Mouse (Mus musculus) adrenal gland (tissue): ENCODE measurements at regions not wholly inside any gene's neighbourhood (a gene's known extent, or its start where the extent isn't known, plus 50 kb on each side); places are given as distances from the start of the nearest gene placed in this dataset.

ENCODE experiments used
- intact Hi-C: fragments of 180-260 bp; cut with DNase I; formaldehyde crosslinking; loops from one replicate; pipeline ENCODE4 v1.15.1; 2025

DNA sequence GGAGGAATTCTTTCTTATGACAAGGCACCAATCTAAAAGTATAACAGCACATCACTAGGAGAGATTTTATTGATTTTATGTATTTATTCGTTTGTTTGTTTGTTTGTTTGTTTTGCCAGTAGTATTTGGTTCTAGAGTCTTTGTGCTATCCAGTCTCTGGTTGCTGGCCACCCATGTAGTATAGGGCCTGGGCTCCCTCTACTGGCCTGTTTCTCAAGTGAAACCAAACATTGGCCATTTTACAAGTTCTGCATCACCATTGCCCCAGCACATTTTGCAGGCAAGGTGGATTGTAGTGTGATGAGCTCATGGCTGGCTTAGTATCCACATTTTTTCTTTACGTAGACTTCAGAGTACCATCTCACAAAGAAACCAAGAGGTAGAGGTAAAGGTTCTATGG is 376.9 kb upstream of the Luzp2 start:
- intact Hi-C loops = loop anchor here (5.0 to 10.0 kb wide), 2 partner anchors 261 to 1594 kb away; no protein-coding TSS in a partner anchor

- intact Hi-C loops = no loop called here
Measured at GRCm38 (mm10) chr7:54491254-54491653, 344.0 kb upstream of the Luzp2 start.

DNA sequence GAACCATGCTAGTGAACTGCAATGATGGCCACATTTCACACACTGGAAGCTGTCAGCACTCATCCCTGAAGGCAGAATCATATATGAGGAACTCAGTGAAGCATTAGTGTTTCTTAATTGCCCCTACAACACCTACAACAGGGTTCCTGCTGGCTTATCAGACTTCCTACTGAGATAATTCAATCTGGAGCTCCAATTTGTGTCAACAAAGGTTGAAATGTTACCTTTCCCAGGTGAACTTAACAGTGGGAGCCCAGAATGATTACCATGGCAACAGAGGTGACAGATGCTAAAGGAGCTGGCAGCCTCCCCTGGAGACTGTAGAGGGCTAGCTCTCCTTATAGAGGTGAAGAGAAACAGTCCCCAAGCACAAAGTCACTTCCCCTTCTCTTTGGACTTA is 330.1 kb upstream of the Luzp2 start:
- intact Hi-C loops = no loop called here

- intact Hi-C loops = no loop called here
Measured at GRCm38 (mm10) chr7:54507006-54507405, 328.3 kb upstream of the Luzp2 start.

DNA sequence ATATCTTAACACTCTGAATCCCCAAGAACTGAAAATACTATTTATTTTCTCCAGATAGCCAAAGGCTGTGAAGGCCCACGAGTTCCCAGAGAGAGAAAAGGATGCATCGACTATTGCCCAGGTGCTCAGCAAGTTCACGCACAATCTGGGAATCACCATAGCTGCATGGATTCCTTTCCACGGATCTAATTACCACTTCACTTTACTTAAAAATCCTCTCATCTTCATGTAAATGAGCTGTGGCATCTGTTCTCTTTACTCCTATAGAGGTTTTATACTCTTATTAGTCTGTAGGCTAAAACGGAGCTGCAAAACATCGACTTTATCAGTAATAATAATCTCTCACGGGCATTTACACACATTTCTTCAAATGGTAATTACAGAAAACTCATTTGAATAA is 299.6 kb upstream of the Luzp2 start:
- intact Hi-C loops = no loop called here

DNA sequence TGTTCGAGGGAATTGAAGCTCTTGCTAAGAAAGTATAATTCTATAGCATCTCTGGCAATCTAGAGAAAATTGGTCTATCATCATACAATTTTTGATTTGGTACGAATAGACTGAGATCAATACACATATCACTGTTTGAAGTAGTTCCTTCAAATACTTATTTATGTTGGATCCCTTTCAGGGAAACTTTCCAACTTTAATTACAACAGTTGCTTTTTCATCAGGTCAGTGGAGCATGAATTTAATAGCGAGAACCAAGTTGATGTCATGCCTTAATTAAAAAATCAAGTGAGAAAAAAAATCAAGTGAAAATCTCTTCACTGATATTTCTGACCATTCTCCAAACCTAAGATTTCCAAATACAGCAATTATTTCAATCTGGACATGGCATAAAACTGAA is 277.9 kb upstream of the Luzp2 start:
- intact Hi-C loops = no loop called here

- intact Hi-C loops = no loop called here
Measured at GRCm38 (mm10) chr7:54565569-54566179, 269.6 kb upstream of the Luzp2 start.

- intact Hi-C loops = no loop called here
Measured at GRCm38 (mm10) chr7:54599776-54600175, 235.5 kb upstream of the Luzp2 start.

- intact Hi-C loops = no loop called here
Measured at GRCm38 (mm10) chr7:54622436-54622835, 212.9 kb upstream of the Luzp2 start.

DNA sequence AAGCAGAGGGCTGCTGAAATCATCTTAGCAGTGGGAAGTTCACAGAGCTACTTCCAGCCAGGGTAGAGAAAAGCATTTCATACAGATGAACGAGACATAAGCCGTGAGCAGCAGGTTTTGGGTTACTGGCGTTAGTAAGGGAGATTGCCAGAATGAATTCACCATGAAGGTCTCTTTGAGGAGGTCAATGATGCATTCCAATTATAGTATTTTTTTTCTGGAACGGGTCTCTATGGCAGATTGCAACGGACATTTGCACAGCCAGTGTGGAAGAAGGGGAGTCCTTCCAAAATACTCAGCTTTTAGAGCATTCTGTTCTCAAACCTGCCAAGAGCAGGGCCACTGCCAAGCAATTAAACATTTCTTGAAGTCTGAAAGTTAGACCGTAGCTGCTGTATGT is 201.4 kb upstream of the Luzp2 start:
- intact Hi-C loops = no loop called here

DNA sequence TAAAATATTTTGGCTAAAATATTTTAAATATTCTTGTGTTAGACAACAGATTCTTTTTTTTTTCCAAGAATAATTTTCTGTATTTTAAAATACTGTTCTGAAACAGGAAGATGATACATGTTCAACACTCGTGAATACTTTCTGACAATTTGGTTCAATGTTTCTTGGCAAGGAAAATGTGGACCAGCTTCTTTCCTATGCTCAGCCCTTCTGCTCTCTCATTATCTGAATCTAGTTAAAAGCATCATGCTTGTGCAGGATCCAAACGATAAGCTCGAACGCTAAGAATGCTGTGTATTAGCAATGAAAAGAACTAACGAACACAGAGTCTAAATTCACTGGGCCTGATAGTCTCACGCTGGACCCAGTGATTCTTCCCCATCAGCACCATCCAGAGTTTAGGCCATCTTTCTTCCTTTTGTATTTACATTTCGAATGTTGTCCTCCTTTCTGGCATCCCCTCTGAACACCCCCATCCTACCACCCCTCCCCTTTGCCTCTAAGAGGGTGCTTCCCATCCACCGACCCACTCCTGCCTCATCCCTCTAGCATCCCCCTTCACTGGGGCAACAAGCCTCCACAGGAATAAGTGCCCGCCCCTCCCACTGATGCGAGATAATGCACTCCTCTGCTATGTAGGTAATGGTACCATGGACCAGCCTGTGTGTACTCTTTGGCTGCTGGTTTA is 200.8 kb upstream of the Luzp2 start:
- intact Hi-C loops = no loop called here

- intact Hi-C loops = no loop called here
Measured at GRCm38 (mm10) chr7:54645314-54645713, 190.0 kb upstream of the Luzp2 start.

DNA sequence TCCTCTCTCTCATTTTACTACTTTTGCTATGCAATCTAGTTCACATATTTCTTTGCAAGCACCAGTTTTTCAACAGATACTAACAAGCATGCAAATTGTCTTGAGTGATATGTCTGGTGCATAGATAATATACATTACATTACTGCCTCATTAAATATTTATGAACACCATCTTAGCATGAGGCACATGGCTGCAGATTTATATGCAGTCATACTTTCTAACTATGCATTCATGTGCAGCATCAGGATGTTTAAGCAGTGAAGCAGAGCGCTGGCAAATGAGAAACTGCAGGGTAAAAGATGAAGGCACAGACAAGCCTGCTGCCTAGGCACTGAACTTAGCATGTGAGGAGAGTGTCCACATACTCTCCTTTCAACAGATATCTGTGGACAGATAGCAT is 186.3 kb upstream of the Luzp2 start:
- intact Hi-C loops = no loop called here
